Mouse (Mus musculus) CD4-positive, CD25-positive, alpha-beta regulatory T cell, adult 4 months (primary cell): ENCODE data around the gene 9430015G10Rik. TPM values are rescaled to one million over a fixed set of nuclear protein-coding genes. Genes with fewer than 3 reads are reported as not detected.

Experiments used
- polyA plus RNA-seq, 2 experiments: library from polyadenylated mRNA; unstranded; fragments of 100-300 nt; shearing (Covaris generic); gene quantifications; one replicate each; pipeline ENCODE4 v1.2.1; 2017

The 9430015G10Rik gene
- polyA plus RNA-seq, 2 experiments from 2014 or later = 17.4 to 29.4 TPM

Other genes with a start within 250 kb of the 9430015G10Rik start
- under 1 TPM; 0.62 to 0.66 TPM for gene Tas1r3, start 246.6 kb upstream of the 9430015G10Rik start, polyA plus RNA-seq
- 10 to 100 TPM; 17.0 to 20.1 TPM for gene Cptp, start 240.5 kb upstream of the 9430015G10Rik start, polyA plus RNA-seq
- gene Ints11, start 240.4 kb upstream of the 9430015G10Rik start, polyA plus RNA-seq = 100 to 1,000 TPM in 1 of 2 experiments, 10 to 100 TPM in 1; 93.4 to 109 TPM
- gene Pusl1, start 218.2 kb upstream of the 9430015G10Rik start, polyA plus RNA-seq = 10 to 100 TPM; 22.1 to 27.6 TPM
- 1 to 10 TPM; 3.2 to 4.1 TPM for gene Acap3, start 218.2 kb upstream of the 9430015G10Rik start, polyA plus RNA-seq
- 10 to 100 TPM; 21.6 to 29.7 TPM for gene Ube2j2, start 166.2 kb upstream of the 9430015G10Rik start, polyA plus RNA-seq
- gene C1qtnf12, start 147.7 kb upstream of the 9430015G10Rik start, polyA plus RNA-seq = 1 to 10 TPM; 7.6 TPM
- 1 to 10 TPM in 1 of 2 experiments, under 1 TPM in 1; 0.92 to 1.3 TPM for gene B3galt6, start 117.3 kb upstream of the 9430015G10Rik start, polyA plus RNA-seq
- gene Sdf4, start 117.1 kb upstream of the 9430015G10Rik start, polyA plus RNA-seq = 100 to 1,000 TPM; 528 to 589 TPM
- gene Tnfrsf4, start 96.1 kb upstream of the 9430015G10Rik start, polyA plus RNA-seq = 1,000 to 10,000 TPM; 1,065 to 1,393 TPM
- gene Tnfrsf18, start 83.8 kb upstream of the 9430015G10Rik start, polyA plus RNA-seq = 100 to 1,000 TPM; 745 to 823 TPM
- under 1 TPM; 0.35 to 0.81 TPM for gene Ttll10, start 50.6 kb upstream of the 9430015G10Rik start, polyA plus RNA-seq
- gene Rnf223, start 20.5 kb downstream of the 9430015G10Rik start, polyA plus RNA-seq = not detected
- 1 to 10 TPM; 3.6 to 3.9 TPM for gene Agrn, start 87.5 kb downstream of the 9430015G10Rik start, polyA plus RNA-seq
- 10 to 100 TPM; 49.3 to 70.2 TPM for gene Isg15, start 90.8 kb downstream of the 9430015G10Rik start, polyA plus RNA-seq
- 10 to 100 TPM in 1 of 2 experiments, 1 to 10 TPM in 1; 8.0 to 10.5 TPM for gene AW011738, start 93.3 kb downstream of the 9430015G10Rik start, polyA plus RNA-seq
- gene Perm1, start 105.9 kb downstream of the 9430015G10Rik start, polyA plus RNA-seq = 1 to 10 TPM in 1 of 2 experiments, under 1 TPM in 1; 0.86 to 1.4 TPM
- gene Plekhn1, start 124.9 kb downstream of the 9430015G10Rik start, polyA plus RNA-seq = 1 to 10 TPM; 8.3 to 9.0 TPM
- gene Noc2l, start 126.0 kb downstream of the 9430015G10Rik start, polyA plus RNA-seq = 10 to 100 TPM; 12.6 to 16.9 TPM
- gene Samd11, start 145.7 kb downstream of the 9430015G10Rik start, polyA plus RNA-seq = 1 to 10 TPM; 2.4 to 4.1 TPM
- gene Vmn2r-ps159, start 221.1 kb downstream of the 9430015G10Rik start, polyA plus RNA-seq = not detected